In the genomic region with DNA sequence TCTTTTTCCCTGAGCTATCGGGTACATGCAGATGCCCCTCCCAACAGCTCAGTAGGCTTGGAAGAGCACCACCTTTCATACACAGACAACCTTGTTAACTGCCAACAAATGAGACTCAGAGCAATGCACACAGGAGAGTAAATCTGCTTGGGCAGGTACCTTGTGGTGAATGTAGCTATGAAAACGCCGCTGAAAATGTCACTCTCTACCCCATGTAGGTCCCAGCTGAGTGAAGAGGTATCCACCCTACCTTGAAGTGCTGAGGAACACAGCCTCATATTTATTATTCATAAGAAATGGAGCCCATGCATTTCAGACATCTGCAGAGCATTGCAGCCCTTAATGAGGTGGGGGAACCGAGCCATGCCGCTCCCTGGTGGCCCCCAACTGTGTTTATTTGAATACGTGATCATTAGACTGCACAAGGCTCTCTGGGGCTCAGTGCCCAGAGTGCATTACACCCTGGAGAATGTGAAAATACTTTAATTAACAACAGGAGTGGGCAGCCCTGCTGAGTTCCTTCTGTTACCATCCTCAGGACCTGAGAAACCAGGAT, we compare ENCODE assay signal across 11 mouse cellular contexts. TPM values are rescaled to one million over a fixed set of nuclear protein-coding genes. Genes with fewer than 3 reads are reported as not detected.
DNase-seq lines count a peak whose midpoint lies in the region; ATAC-seq and TF ChIP-seq lines count a peak whose summit lies in the region.
"Had no signal": no experiment of that assay in that cellular context is flagged by ENCODE, and none has a peak within 500 bp of the region (broad histone marks: within the 10 kb centered on the region; RNA-seq: fewer than 3 reads in every experiment).

No protein-coding gene starts in this region.

- no peak overlapping the region for H3K4me3 ChIP-seq in hindbrain, embryonic 11.5 days (ENCODE audit: low read depth, low read length)
- no peak overlapping the region for H3K4me3 ChIP-seq in hindbrain, embryonic 10.5 days
- no peak overlapping the region for H3K4me3 ChIP-seq in hindbrain, embryonic 12.5 days
- H3K4me3 ChIP-seq in neural tube, embryonic 13.5 days, result no peak overlapping the region
- H3K4me3 ChIP-seq in intestine, postnatal 0 days (ENCODE audit: low read depth, low read length), result no peak overlapping the region
- H3K4me3 ChIP-seq: limb, embryonic 15.5 days; megakaryocyte, embryonic 14.5 days had no signal

- no peaks in the 10 kb centered on the region for H3K4me1 ChIP-seq in hindbrain, embryonic 11.5 days (replicated peaks; ENCODE audit: control insufficient read depth, insufficient read depth, low read length)
- peaks cover 5% of the 10 kb centered on the region for H3K4me1 ChIP-seq in hindbrain, embryonic 10.5 days (replicated peaks)
- H3K4me1 ChIP-seq in hindbrain, embryonic 12.5 days, result peaks cover 10% of the 10 kb centered on the region
- peaks cover 26% of the 10 kb centered on the region for H3K4me1 ChIP-seq in neural tube, embryonic 13.5 days (replicated peaks)
- H3K4me1 ChIP-seq in intestine, postnatal 0 days (replicated peaks; ENCODE audit: control insufficient read depth, insufficient read depth, low read length), result no peaks in the 10 kb centered on the region

- peak; percentile 7 for DNase-seq in hindbrain, embryonic 11.5 days (ENCODE audit: low spot score)
- DNase-seq in hindbrain, embryonic 10.5 days (ENCODE audit: low spot score), result no peak
- peak; percentile 34 for DNase-seq in cerebellum, adult 9-10 months
- no peak for DNase-seq in thymus, adult 18-20 months
- DNase-seq in adrenal gland, postnatal 25 days, result no peak
- DNase-seq: kidney, adult 11 months had no signal

- H3K27ac ChIP-seq in hindbrain, embryonic 11.5 days (ENCODE audit: low read depth, low read length), result no peak overlapping the region
- no peak overlapping the region for H3K27ac ChIP-seq in hindbrain, embryonic 10.5 days
- peak overlapping the region; percentile 25 for H3K27ac ChIP-seq in hindbrain, embryonic 12.5 days
- H3K27ac ChIP-seq in neural tube, embryonic 13.5 days (replicated peaks), result peak overlapping the region; percentile 73
- no peak overlapping the region for H3K27ac ChIP-seq in intestine, postnatal 0 days (ENCODE audit: low read depth, low read length)
- H3K27ac ChIP-seq: limb, embryonic 15.5 days had no signal

- H3K36me3 ChIP-seq in hindbrain, embryonic 11.5 days (ENCODE audit: control insufficient read depth, insufficient read depth, low read length), result no peaks in the 10 kb centered on the region
- no peaks in the 10 kb centered on the region for H3K36me3 ChIP-seq in hindbrain, embryonic 10.5 days
- no peaks in the 10 kb centered on the region for H3K36me3 ChIP-seq in hindbrain, embryonic 12.5 days
- no peaks in the 10 kb centered on the region for H3K36me3 ChIP-seq in neural tube, embryonic 13.5 days
- no peaks in the 10 kb centered on the region for H3K36me3 ChIP-seq in intestine, postnatal 0 days (ENCODE audit: control insufficient read depth, insufficient read depth)
- H3K36me3 ChIP-seq: limb, embryonic 15.5 days had no signal

- H3K9me3 ChIP-seq in hindbrain, embryonic 11.5 days (ENCODE audit: control insufficient read depth, low read length), result no peaks in the 10 kb centered on the region
- H3K9me3 ChIP-seq in hindbrain, embryonic 10.5 days, result no peaks in the 10 kb centered on the region
- H3K9me3 ChIP-seq in hindbrain, embryonic 12.5 days (replicated peaks), result no peaks in the 10 kb centered on the region
- no peaks in the 10 kb centered on the region; the same call in 1 of the 2 replicates for H3K9me3 ChIP-seq in neural tube, embryonic 13.5 days
- no peaks in the 10 kb centered on the region for H3K9me3 ChIP-seq in intestine, postnatal 0 days (ENCODE audit: control insufficient read depth)
- H3K9me3 ChIP-seq: limb, embryonic 15.5 days had no signal

- no peak for TF ChIP-seq CTCF in intestine, postnatal 0 days (IDR thresholded peaks at IDR 0.05; ENCODE audit: low read depth)

- H3K4me2 ChIP-seq in hindbrain, embryonic 11.5 days (replicated peaks; ENCODE audit: low read depth, low read length), result no peak overlapping the region
- no peak overlapping the region for H3K4me2 ChIP-seq in hindbrain, embryonic 12.5 days (replicated peaks)
- H3K4me2 ChIP-seq in neural tube, embryonic 13.5 days, result peak overlapping the region; percentile 29
- H3K4me2 ChIP-seq in intestine, postnatal 0 days (replicated peaks; ENCODE audit: low read depth), result no peak overlapping the region
- H3K4me2 ChIP-seq: limb, embryonic 15.5 days had no signal

- no peaks in the 10 kb centered on the region for H3K27me3 ChIP-seq in hindbrain, embryonic 11.5 days (ENCODE audit: control insufficient read depth, insufficient read depth, low read length)
- no peaks in the 10 kb centered on the region for H3K27me3 ChIP-seq in hindbrain, embryonic 10.5 days (ENCODE audit: insufficient read depth, poor library complexity, severe bottlenecking)
- no peaks in the 10 kb centered on the region for H3K27me3 ChIP-seq in hindbrain, embryonic 12.5 days
- H3K27me3 ChIP-seq in neural tube, embryonic 13.5 days, result no peaks in the 10 kb centered on the region
- no peaks in the 10 kb centered on the region for H3K27me3 ChIP-seq in intestine, postnatal 0 days (replicated peaks; ENCODE audit: control insufficient read depth, insufficient read depth, low read length)
- H3K27me3 ChIP-seq: limb, embryonic 15.5 days; megakaryocyte, embryonic 14.5 days had no signal

- no peak overlapping the region for H3K9ac ChIP-seq in hindbrain, embryonic 11.5 days (ENCODE audit: low read depth, low read length)
- H3K9ac ChIP-seq in hindbrain, embryonic 12.5 days, result no peak overlapping the region
- no peak overlapping the region; the same call in 1 of the 2 replicates for H3K9ac ChIP-seq in neural tube, embryonic 13.5 days
- no peak overlapping the region for H3K9ac ChIP-seq in intestine, postnatal 0 days (ENCODE audit: low read depth, low read length)
- H3K9ac ChIP-seq: limb, embryonic 15.5 days had no signal

- ATAC-seq in hindbrain, embryonic 11.5 days (ENCODE audit: low FRiP score), result peak; percentile 51
- ATAC-seq in hindbrain, embryonic 12.5 days (ENCODE audit: low FRiP score), result peak; percentile 92
- peak; percentile 91 for ATAC-seq in neural tube, embryonic 13.5 days (ENCODE audit: low read depth)
- no peak for ATAC-seq in intestine, postnatal 0 days

- WGBS in hindbrain, embryonic 11.5 days, result 45% methylated on average over 6 of the region's 6 CpGs
- WGBS in hindbrain, embryonic 10.5 days, result 49% methylated on average over 6 of the region's 6 CpGs
- WGBS in hindbrain, embryonic 12.5 days, result 36% methylated on average over 6 of the region's 6 CpGs
- 28% methylated on average over 6 of the region's 6 CpGs for WGBS in neural tube, embryonic 13.5 days
- WGBS in intestine, postnatal 0 days, result 69% methylated on average over 6 of the region's 6 CpGs

RNA-seq across cellular contexts. Expression of gene F13a1, which starts 53.8 kb away (rescaled TPM):
- 12.8 and 14.3 TPM in 2 replicates for polyA plus RNA-seq in hindbrain, embryonic 11.5 days (2014; fragmentation: Nextera tagmentation; extraction: Ambion mirVana)
- 6.7 and 10.9 TPM in 2 replicates for polyA plus RNA-seq in hindbrain, embryonic 10.5 days (2016; fragmentation: Nextera tagmentation; extraction: Ambion mirVana)
- polyA plus RNA-seq in hindbrain, embryonic 12.5 days (2016; fragmentation: Nextera tagmentation; extraction: Ambion mirVana), result 14.7 and 16.8 TPM in 2 replicates
- 11.2 and 13.8 TPM in 2 replicates for polyA plus RNA-seq in neural tube, embryonic 13.5 days (2015; fragmentation: Nextera tagmentation; extraction: Ambion mirVana)
- polyA plus RNA-seq in intestine, postnatal 0 days (2015; fragmentation: Nextera tagmentation; extraction: Ambion mirVana), result 1.6 and 2.5 TPM in 2 replicates
- 7.7 and 8.3 TPM in 2 replicates for total RNA-seq in adrenal gland, postnatal 25 days (2021)

Comparison
In these comparisons a context has a peak if more than half of its experiments do, and no peak if none do; other contexts are left out.
1. DNase-seq: peak in hindbrain, embryonic 11.5 days (single experiment) and cerebellum, adult 9-10 months (single experiment); none in hindbrain, embryonic 10.5 days (single experiment), thymus, adult 18-20 months (0 of 2) and adrenal gland, postnatal 25 days (single experiment).
2. H3K27ac ChIP-seq: peak in hindbrain, embryonic 12.5 days (single experiment) and neural tube, embryonic 13.5 days (single experiment); none in hindbrain, embryonic 11.5 days (single experiment), hindbrain, embryonic 10.5 days (single experiment) and intestine, postnatal 0 days (single experiment).